Mouse (Mus musculus) heart, embryonic 16.5 days (tissue): ENCODE measurements around the gene Fbxl13. TPM values are rescaled to one million over a fixed set of nuclear protein-coding genes. Genes with fewer than 3 reads are reported as not detected.

Source experiments
- ATAC-seq: fragments of 200-750 bp; cut with Nextera tagmentation; replicated peaks from 2 replicates; pipeline ENCODE4 v1.8.0; 2017; ENCODE audit warnings: moderate number of reproducible peaks; ENCODE audit not compliant: insufficient read depth, low FRiP score; ENCODE audit errors: extremely low read depth
- H3K27ac ChIP-seq: fragments of 300-500 bp; sonication (generic); 2 replicates; pipeline ENCODE4 v1.5.1; 2014; ENCODE audit warnings: mild to moderate bottlenecking, low read length, control low read depth, moderate library complexity
- H3K27me3 ChIP-seq: fragments of 300-500 bp; sonication (generic); 2 replicates; pipeline ENCODE4 v1.6.1; 2014; ENCODE audit warnings: low read length, mixed read lengths; ENCODE audit not compliant: control insufficient read depth, insufficient read depth
- H3K36me3 ChIP-seq: fragments of 300-500 bp; sonication (generic); 2 replicates; pipeline ENCODE4 v1.6.1; 2014; ENCODE audit not compliant: control insufficient read depth, insufficient read depth
- H3K4me1 ChIP-seq: fragments of 300-500 bp; sonication (generic); 2 replicates; pipeline ENCODE4 v1.6.1; 2014; ENCODE audit warnings: low read length, mixed read lengths; ENCODE audit not compliant: control insufficient read depth, insufficient read depth
- H3K4me2 ChIP-seq: fragments of 300-500 bp; sonication (generic); 2 replicates; pipeline ENCODE4 v1.6.1; 2014; ENCODE audit warnings: low read depth, mild to moderate bottlenecking, control low read depth, low read length
- H3K4me3 ChIP-seq: fragments of 300-500 bp; sonication (generic); 2 replicates; pipeline ENCODE4 v1.5.1; 2014; ENCODE audit warnings: mild to moderate bottlenecking, control low read depth, low read length
- H3K9ac ChIP-seq: fragments of 300-500 bp; sonication (generic); 2 replicates; pipeline ENCODE4 v1.6.1; 2014; ENCODE audit warnings: low read length, control low read depth
- H3K9me3 ChIP-seq: fragments of 300-500 bp; sonication (generic); replicated peaks from 2 replicates; pipeline ENCODE4 v1.6.1; 2016; ENCODE audit warnings: low read length; ENCODE audit not compliant: control insufficient read depth
- WGBS: fragments of 180-500 bp; shearing (Covaris S2); extraction: QIAGEN DNeasy Blood & Tissue Kit; methylation state at CpG from one replicate; pipeline ENCODE4 v1.1.7; 2014; 5-methylcytosine and 5-hydroxymethylcytosine counted together
- polyA plus RNA-seq: library from polyadenylated mRNA; unstranded; fragments of >200 nt; fragmentation: Nextera tagmentation; extraction: Ambion mirVana; gene quantifications from 2 replicates; pipeline ENCODE4 v1.2.1, GENCODE M21; 2015

The Fbxl13 gene
- polyA plus RNA-seq, 1 experiment from 2014 or later: 0.30 TPM

DNA sequence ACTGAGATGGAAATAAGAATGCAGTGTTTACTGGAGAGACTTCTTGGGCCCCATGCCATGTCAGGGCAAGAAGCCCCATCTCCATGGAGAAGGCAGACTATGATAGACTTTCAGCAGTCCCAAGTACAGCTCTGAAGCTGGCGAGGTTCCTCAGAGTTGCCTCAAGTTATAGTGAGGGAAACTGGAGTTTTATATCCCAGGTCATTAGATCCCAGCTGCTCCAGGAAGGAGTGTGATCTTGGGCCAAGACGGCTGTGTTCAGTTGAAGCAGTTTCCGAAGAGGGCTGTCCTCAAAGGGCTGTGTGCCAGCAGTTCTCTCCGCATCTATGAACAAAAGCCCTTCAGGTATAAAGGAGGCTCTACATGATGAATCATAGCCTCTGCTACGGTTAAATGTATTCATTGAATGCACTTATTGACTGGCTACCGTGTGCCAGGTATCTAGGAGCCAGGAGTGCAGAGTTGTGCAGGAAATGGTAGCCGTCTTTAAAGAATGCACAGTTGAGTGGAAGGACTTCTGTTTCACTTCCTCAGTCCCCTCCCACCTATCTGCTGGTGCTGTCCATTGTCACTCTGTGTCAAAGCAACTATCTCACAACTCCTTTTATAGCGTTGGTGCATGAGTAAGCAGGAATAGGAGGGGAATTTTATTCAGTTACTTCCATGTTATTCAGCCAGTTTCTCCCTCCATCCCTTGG lies 204.5 kb downstream of the Fbxl13 start:
- Histone ChIP-seq H3K9ac (no peak overlapping the region), H3K36me3 (no peaks in the 10 kb centered on the region), H3K4me1 (peaks cover 14% of the 10 kb centered on the region), H3K27me3 (no peaks in the 10 kb centered on the region), H3K4me2 (no peak overlapping the region), H3K9me3 (no peaks in the 10 kb centered on the region), H3K27ac (0 out of 2 replicates have a peak overlapping the region, but pooled peaks have one; percentile 19), H3K4me3 (no peak overlapping the region)
- WGBS: 38% methylated on average over 8 of the region's 8 CpGs
- ATAC-seq: peak; percentile 60; the same call in 1 of the 2 replicates

DNA sequence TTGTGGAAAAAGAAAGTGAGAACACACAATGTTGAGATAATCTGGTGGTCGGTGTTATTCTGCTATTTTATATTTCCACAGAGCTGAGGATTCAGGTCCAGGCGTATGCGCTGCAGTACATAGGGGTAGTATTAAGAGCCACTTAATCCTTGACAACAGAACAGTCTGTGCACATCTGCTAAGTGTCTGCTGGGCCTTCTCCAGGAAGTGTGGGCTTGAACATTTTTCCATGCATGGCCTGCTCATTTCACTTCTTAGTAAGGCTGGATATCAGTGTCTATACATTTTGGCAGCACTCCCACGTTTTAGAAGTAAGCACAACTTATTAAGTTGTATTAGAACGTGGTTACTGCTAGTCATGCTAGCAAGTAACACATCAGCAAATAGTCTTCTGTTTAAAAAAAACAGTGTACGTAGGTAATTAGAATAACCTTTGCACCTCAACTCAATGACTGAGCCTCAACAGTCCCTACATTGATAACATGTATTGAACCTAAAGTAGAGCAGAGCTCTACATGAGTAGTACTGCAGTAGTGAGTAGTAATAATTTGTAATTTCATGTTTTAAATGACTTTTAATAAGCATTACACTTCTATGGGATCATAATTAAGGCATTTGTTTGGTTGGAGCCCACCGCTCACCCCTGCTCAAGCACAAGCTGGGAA lies 205.9 kb downstream of the Fbxl13 start:
- Histone ChIP-seq H3K27ac (no peak overlapping the region), H3K9ac (no peak overlapping the region), H3K4me2 (no peak overlapping the region), H3K9me3 (no peaks in the 10 kb centered on the region), H3K27me3 (no peaks in the 10 kb centered on the region), H3K36me3 (no peaks in the 10 kb centered on the region), H3K4me1 (peaks cover 14% of the 10 kb centered on the region), H3K4me3 (no peak overlapping the region)
- 77% methylated on average over 7 of the region's 7 CpGs for WGBS
- ATAC-seq: no peak

DNA sequence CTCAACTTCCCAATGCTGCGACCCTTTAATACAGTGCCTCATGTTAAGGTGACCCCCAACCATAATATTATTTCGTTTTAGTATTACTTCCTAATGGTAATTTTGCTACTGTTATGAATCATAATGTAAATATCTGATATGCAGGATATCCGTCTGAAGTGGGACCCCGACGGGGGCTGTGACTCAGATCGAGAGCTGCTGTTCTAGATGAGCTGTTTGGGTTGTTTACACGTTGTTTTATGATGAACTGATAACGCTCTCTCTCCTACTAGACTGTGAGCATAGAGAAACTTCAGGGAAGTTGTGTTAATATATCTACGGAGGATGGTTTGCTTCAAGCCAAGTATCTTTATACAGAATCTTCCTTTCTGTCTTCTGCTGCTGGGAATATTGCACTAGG lies 207.0 kb downstream of the Fbxl13 start:
- Histone ChIP-seq H3K36me3 (no peaks in the 10 kb centered on the region), H3K9me3 (no peaks in the 10 kb centered on the region), H3K4me2 (no peak overlapping the region), H3K27me3 (no peaks in the 10 kb centered on the region), H3K9ac (no peak overlapping the region), H3K27ac (no peak overlapping the region), H3K4me1 (peaks cover 14% of the 10 kb centered on the region), H3K4me3 (no peak overlapping the region)
- 85% methylated on average over 9 of the region's 9 CpGs for WGBS
- ATAC-seq: no peak

DNA sequence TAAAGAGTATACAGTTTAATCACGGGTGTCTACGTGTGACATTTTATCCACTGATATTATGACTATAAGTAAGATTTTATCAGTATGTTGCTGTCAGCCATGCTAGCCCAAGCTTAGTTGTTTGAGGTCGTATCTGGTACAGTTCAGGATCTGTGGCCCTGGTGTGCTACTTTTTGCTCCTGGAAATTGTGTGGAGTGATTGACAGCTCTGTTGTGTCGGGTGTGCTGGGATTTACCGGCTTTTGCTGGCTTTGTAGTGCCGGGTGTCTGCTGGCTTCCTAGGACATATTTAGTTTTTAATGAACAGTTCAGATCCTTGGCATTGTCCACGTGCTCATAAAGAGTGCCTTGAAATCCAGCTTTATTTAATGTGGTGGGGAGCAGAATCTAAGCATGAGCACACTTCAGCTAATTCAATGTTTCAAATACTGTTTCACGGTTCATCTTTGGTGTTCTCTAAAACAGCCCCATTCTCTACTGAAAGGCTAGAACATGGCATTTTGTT lies 208.9 kb downstream of the Fbxl13 start:
- Histone ChIP-seq H3K27ac (no peak overlapping the region), H3K9me3 (no peaks in the 10 kb centered on the region), H3K27me3 (no peaks in the 10 kb centered on the region), H3K4me2 (no peak overlapping the region), H3K4me1 (peaks cover 7% of the 10 kb centered on the region; the same call in 1 of the 2 replicates), H3K9ac (no peak overlapping the region), H3K4me3 (no peak overlapping the region), H3K36me3 (no peaks in the 10 kb centered on the region)
- ATAC-seq: no peak
- 66% methylated on average over 8 of the region's 8 CpGs for WGBS

DNA sequence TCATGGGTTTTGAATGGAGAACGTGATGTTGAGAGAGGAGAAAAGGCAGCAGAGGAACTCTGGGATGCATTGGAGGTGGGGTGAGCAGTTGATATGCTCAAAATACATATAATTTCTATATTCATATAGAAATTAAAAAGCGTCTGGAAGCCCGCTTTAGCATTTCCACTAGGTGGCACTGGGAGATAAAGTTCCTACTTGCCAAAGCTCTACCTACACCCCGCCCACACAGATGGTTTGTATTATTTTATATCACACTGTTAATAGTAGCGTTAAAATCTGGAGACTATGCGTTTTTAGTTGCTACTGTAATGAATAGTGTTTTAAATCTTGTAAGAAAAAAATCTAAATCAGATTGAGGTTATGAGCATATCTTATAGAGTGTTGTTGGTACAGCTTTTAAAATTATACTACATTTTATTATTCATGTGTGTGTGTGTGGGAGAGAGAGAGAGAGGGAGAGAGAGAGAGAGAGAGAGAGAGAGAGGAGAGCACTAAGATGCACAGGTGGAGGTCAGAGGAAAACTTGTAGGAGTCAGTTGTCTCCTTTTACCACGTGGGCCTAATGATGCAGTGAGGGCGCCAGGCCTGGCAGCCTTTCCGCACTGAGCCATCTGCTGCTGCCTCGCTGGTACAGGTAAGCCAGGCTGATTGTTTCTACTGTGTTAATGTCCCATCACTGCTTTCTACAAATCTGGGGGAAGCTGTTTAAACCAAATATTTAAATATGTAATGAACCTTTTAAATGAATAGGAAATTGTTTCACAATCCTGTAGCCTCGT lies 211.1 kb downstream of the Fbxl13 start:
- no peaks in the 10 kb centered on the region for H3K9me3 ChIP-seq
- H3K27ac ChIP-seq: no peak overlapping the region
- H3K4me2 ChIP-seq: no peak overlapping the region
- H3K27me3 ChIP-seq: no peaks in the 10 kb centered on the region
- no peaks in the 10 kb centered on the region for H3K4me1 ChIP-seq
- no peak; the same call in 1 of the 2 replicates for ATAC-seq
- H3K4me3 ChIP-seq: no peak overlapping the region
- WGBS: 72% methylated on average over 11 of the region's 11 CpGs
- H3K9ac ChIP-seq: no peak overlapping the region
- H3K36me3 ChIP-seq: no peaks in the 10 kb centered on the region

Other genes starting within 250 kb of the Fbxl13 start
- 3.1 and 3.3 TPM in 2 replicates for gene Ccdc146, start 221.0 kb downstream of the Fbxl13 start, polyA plus RNA-seq
- 9.1 and 9.5 TPM in 2 replicates for gene Fam185a, start 220.7 kb downstream of the Fbxl13 start, polyA plus RNA-seq
- gene Lrrc17, start 102.1 kb downstream of the Fbxl13 start, polyA plus RNA-seq: 24.0 and 26.9 TPM in 2 replicates
- gene Armc10, start 179 bp upstream of the Fbxl13 start, polyA plus RNA-seq: 19.2 and 20.0 TPM in 2 replicates
- gene Napepld, start 55.8 kb upstream of the Fbxl13 start, polyA plus RNA-seq: 5.6 and 6.3 TPM in 2 replicates
- gene Pmpcb, start 91.5 kb upstream of the Fbxl13 start, polyA plus RNA-seq: 154 and 168 TPM in 2 replicates
- gene Dnajc2, start 139.6 kb upstream of the Fbxl13 start, polyA plus RNA-seq: 41.5 and 47.5 TPM in 2 replicates
- 138 and 139 TPM in 2 replicates for gene Psmc2, start 139.6 kb upstream of the Fbxl13 start, polyA plus RNA-seq
- not detected in 2 replicates for gene Slc26a5, start 220.0 kb upstream of the Fbxl13 start, polyA plus RNA-seq